Mouse (Mus musculus): Measurements from ENCODE around the gene Hist1h3e. TPM values are rescaled to one million over a fixed set of nuclear protein-coding genes. Genes with fewer than 3 reads are reported as not detected.
"Not testable (repeated sequence)": the region's sequence is repeated elsewhere in the genome, so short reads cannot be mapped to it uniquely, and the experiment has no call there.

Gene Hist1h3e
- polyA plus RNA-seq, 3 experiments from 2014 or later: 0.89 to 4.0 (median 4.0) TPM

- peak; percentile 2 for ATAC-seq
Observed at GRCm38 (mm10) chr13:23561531-23561882, 662 bp downstream of the Hist1h3e start.

- ATAC-seq: not testable (repeated sequence)
Observed at GRCm38 (mm10) chr13:23560699-23561098, 1.5 kb downstream of the Hist1h3e start.

GRCm38 (mm10) chr13:23556906-23557305 is 5.3 kb downstream of the Hist1h3e start:
- ATAC-seq: no peak

GRCm38 (mm10) chr13:23555839-23556416 is 6.2 kb downstream of the Hist1h3e start:
- peak; percentile 67 for ATAC-seq

- peak; percentile 66 for ATAC-seq
Observed at GRCm38 (mm10) chr13:23554925-23555838, 7.0 kb downstream of the Hist1h3e start.

- no peak for ATAC-seq
Observed at GRCm38 (mm10) chr13:23554393-23554792, 7.8 kb downstream of the Hist1h3e start.

GRCm38 (mm10) chr13:23552962-23553361 is 9.2 kb downstream of the Hist1h3e start, which contains the start of gene Hist1h1d:
Hist1h1d (plus strand) TSS chr13:23553262.
- no peak for ATAC-seq

- ATAC-seq: no peak
Observed at GRCm38 (mm10) chr13:23551931-23552914, 9.9 kb downstream of the Hist1h3e start.

- peak; percentile 73 for ATAC-seq
Observed at GRCm38 (mm10) chr13:23551146-23551834, 10.9 kb downstream of the Hist1h3e start, which contains the start of gene Hist1h4f. Hist1h4f (minus strand) TSS chr13:23551648.

GRCm38 (mm10) chr13:23550761-23551145 is 11.4 kb downstream of the Hist1h3e start:
- ATAC-seq: no peak

- no peak for ATAC-seq
Observed at GRCm38 (mm10) chr13:23546694-23547093, 15.5 kb downstream of the Hist1h3e start.

GRCm38 (mm10) chr13:23544787-23545120 is 17.4 kb downstream of the Hist1h3e start:
- ATAC-seq: peak; percentile 2

GRCm38 (mm10) chr13:23543965-23544786 is 18.0 kb downstream of the Hist1h3e start, which contains the start of gene Hist1h3f:
Hist1h3f (plus strand) TSS chr13:23544052.
- peak; percentile 83 for ATAC-seq

- peak; percentile 90 for ATAC-seq
Observed at GRCm38 (mm10) chr13:23542999-23543607, 19.1 kb downstream of the Hist1h3e start, which contains the start of gene Hist1h2bh. Hist1h2bh (minus strand) TSS chr13:23543392.

GRCm38 (mm10) chr13:23542225-23542980 is 19.8 kb downstream of the Hist1h3e start:
- ATAC-seq: not testable (repeated sequence)

GRCm38 (mm10) chr13:23541497-23541896 is 20.7 kb downstream of the Hist1h3e start:
- ATAC-seq: no peak

- ATAC-seq: not testable (repeated sequence)
Observed at GRCm38 (mm10) chr13:23539821-23540220, 22.3 kb downstream of the Hist1h3e start.

- ATAC-seq: no peak
Observed at GRCm38 (mm10) chr13:23538249-23538648, 23.9 kb downstream of the Hist1h3e start.

GRCm38 (mm10) chr13:23537006-23537710 is 25.0 kb downstream of the Hist1h3e start:
- no peak for ATAC-seq

All from inflammation-experienced regulatory T-cells, adult 6 months (primary cell).